Mouse (Mus musculus) heart, postnatal 0 days (tissue): Measurements from ENCODE around the gene Rnls.

Source experiments
- CTCF ChIP-seq: IDR thresholded peaks from 2 replicates; pipeline ENCODE4 v1.5.1; 2016; ENCODE audit warnings: antibody characterized with exemption, control low read depth, low read depth
- EP300 ChIP-seq: IDR thresholded peaks from 2 replicates; pipeline ENCODE4 v1.6.1; 2016; ENCODE audit warnings: antibody characterized with exemption, low read depth

DNA sequence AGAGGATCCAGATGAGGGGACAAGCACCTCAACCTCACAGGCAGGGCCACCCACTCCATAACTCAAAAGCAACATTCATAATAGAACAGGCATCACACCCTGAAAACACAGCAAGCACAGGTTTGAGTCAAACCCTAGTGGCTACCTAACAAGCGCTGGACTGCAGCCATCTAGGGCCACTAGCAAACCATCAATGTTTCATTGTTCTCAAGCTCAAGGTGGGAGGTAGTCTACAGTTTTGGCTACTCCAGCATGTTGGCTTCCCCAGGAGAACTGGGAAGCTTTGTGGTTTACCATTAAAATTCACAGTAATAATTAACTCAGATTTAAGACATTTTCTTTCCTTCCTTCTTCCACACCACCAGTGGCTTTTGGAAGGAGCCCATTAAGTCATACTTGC lies 118.4 kb downstream of the Rnls start:
- TF ChIP-seq CTCF, result no peak
- TF ChIP-seq EP300, result no peak
